Mouse (Mus musculus) liver (tissue): ENCODE data around the gene Bglap2.
A peak's percentile ranks its signal among the peaks of the same experiment; 100 is the strongest.
"Not testable (repeated sequence)": the region's sequence is repeated elsewhere in the genome, so short reads cannot be mapped to it uniquely, and the experiment has no call there.

Experiments used
- DNase-seq: peaks from one replicate; pipeline ENCODE4 v3.0.0-alpha.2; 2020; ENCODE audit warnings: mixed read lengths

Gene Bglap2

GRCm38 (mm10) chr3:88378599-88378998 lies at the start of gene Bglap2:
Bglap2 (minus strand) TSS chr3:88378699.
- DNase-seq = not testable (repeated sequence)

DNA sequence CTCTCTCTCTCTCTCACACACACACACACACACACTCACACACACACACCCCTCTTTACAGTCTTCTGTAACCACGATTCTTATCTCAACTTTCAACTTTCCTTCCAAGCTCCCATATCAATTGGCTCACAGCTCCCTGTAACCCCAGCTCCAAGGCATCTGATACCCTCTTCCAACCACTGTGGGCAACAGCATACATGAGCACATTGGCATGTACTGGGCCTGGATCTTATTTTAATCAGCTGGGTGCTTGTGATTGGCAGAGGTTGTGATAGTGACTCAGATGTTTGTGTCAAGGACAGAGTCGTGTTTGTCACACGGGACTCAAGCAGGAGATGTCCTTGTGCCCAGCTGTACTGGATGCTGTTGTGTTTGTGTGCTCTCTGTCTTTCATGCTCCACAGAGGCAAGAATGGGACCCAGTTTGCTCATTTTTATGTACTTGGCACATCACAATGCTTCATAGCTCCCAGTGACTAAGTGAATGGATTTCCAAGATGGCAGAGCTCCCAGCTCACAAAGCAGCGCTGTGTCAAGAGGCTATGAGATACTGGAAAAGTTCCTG lies 48.9 kb upstream of the Bglap2 start:
- DNase-seq = no peak

DNA sequence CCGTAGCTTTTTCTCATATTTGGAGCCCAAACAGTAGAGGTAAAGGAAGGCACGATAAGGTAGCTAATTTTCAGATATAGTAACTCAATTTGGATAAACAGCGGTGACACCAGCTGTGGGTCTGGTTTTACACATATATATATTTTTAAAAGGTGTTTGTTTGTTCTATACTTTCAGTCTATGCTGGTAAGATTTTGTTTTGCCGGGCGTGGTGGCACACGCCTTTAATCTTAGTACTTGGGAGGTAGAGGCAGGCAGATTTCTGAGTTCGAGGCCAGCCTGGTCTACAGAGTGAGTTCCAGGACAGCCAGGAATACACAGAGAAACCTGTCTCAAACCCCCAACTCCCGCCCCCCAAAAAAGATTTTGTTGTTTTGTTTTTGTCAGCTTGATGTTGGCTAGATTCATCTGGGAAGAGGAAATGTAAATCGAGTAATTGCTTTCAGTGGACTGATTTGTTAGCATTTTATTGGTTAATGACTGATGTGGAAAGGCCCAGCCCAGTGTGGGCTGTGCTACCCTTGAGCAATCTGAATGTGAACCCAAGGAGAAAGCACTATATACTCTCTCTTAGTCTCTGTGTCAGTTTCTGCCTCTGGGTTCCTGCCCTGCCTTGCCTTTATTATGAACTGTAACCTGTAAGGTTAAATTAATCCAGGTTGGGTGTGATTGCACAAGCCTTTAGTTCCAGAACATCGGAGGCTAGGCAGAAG lies 47.4 kb upstream of the Bglap2 start:
- DNase-seq = no peak

DNA sequence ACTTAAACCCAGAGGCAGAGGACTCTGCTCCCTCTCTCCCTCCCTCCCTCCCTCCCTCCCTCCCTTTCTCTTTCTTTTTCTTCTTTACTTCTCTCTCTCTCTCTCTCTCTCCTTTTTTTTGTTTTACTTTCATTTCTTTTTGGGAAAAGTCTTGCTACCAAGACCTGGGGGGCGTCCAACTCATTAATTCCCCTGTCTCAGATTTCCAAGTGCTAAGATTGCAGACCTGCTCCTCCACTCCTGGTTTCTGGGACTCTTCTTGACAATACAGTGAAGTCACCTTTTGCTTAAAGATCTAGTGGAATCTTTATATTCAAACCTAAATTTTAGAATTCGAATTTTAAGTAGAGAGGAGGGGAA lies 46.8 kb upstream of the Bglap2 start:
- DNase-seq = no peak

- peak; percentile 92 for DNase-seq
Measured at GRCm38 (mm10) chr3:88424605-88425329, 46.3 kb upstream of the Bglap2 start, which contains the start of gene Slc25a44. Slc25a44 (minus strand) TSS chr3:88425139.

DNA sequence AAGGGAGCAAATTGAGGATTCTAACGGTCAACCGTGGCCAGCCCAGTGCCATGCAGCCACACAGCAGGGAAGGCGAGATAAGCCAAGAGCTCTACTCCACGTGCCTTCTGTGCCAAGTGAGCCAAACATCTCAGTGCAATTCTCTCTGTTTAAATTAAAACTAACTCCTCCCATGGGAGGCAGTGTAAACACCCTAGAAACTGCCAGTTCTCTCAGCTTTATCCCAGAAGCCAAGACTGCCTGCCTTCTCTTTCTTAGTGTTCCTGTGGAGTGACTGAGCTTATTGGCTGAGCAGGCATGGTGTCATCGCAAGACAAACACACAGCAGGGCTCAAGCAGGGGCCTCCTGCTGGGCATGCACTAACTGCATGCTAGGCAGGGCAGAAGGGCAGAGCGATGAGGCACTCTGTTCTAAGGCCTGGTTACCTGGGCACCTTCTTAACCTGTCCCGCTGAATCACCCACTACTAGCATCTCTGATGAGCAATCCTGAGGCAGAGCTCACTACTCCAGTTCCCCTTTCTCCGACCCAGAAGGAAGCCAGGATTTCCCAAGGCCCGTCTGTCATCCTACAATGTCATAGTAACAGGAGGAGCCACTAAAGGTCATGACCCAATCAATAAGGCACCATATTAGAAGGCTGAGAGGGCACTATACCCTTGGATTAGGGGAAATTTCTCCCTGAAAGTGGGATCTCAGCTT lies 43.7 kb upstream of the Bglap2 start:
- no peak for DNase-seq

GRCm38 (mm10) chr3:88420771-88421170 lies 42.3 kb upstream of the Bglap2 start:
- DNase-seq = no peak

DNA sequence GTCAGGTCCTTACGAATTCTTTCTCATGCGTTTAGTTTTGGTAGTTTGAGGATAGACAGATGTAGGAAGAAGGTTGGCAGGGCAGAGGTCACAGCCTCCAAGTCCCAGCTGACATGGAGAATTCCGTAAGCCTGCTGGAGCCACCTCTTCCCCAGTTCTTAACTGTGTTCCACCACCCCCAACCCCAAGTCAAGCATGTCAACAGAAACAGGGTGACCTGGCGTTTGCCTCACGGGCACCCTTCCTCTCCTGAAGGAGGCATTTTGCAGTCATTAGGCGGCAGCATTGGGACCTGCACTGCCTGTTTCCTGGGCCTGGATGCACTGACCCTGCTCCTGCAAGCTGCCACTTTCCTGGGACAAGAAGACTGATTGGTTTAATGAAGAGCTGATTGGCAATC lies 39.5 kb upstream of the Bglap2 start:
- DNase-seq = no peak

GRCm38 (mm10) chr3:88415668-88416067 lies 37.2 kb upstream of the Bglap2 start:
- no peak for DNase-seq

DNA sequence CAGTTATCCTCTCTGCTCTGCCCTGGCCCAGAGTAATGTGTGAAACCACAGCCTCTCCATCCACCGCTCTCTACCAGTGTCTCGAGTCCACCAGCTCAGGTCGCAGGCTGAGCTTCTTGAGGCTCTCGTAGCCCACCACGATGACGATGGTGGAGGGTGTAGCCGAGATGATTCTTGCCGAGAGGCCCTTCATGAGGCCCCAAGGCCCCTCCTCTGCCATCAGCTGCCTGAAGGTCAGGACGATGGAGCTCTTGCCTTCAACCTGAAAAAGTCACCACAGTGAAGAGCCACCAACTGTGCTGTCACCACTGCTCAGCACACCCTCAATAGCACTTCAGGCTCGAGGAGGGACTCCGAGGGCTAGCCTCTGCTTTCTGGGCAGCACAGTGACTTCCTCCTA lies 34.1 kb upstream of the Bglap2 start:
- no peak for DNase-seq

GRCm38 (mm10) chr3:88411681-88412080 lies 33.2 kb upstream of the Bglap2 start:
- peak; percentile 77 for DNase-seq

- peak; percentile 23 for DNase-seq
Measured at GRCm38 (mm10) chr3:88410645-88411031, 32.1 kb upstream of the Bglap2 start.

- DNase-seq = peak; percentile 95
Measured at GRCm38 (mm10) chr3:88409741-88410644, 31.5 kb upstream of the Bglap2 start, which contains the start of gene Pmf1. Pmf1 (minus strand) TSS chr3:88410331.

GRCm38 (mm10) chr3:88408953-88409352 lies 30.5 kb upstream of the Bglap2 start:
- DNase-seq = no peak

DNA sequence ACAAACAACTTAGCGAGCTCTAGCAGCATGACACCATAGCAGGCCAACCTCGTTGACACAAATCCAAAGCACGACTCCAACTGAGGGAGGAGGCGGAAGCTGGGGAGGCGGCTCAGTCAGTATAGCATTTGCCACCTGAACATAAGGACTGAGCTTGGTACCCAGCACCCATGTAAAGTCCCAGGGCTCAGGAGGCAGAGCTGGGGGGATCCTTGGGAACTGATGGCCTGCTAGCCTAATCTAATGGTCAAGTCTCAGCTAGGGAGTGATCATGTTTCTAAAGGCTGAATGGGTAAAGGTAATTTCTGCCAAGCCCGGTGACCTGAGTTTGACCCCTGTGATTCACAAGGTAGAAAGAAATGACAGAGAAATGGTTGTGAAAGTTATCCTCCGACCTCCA lies 29.0 kb upstream of the Bglap2 start:
- no peak for DNase-seq

- DNase-seq = peak; percentile 72
Measured at GRCm38 (mm10) chr3:88407090-88407489, 28.6 kb upstream of the Bglap2 start.

GRCm38 (mm10) chr3:88403522-88404230 lies 25.2 kb upstream of the Bglap2 start:
- DNase-seq = no peak

- DNase-seq = no peak
Measured at GRCm38 (mm10) chr3:88398666-88399065, 20.2 kb upstream of the Bglap2 start.

- DNase-seq = no peak
Measured at GRCm38 (mm10) chr3:88395742-88396141, 17.2 kb upstream of the Bglap2 start.

DNA sequence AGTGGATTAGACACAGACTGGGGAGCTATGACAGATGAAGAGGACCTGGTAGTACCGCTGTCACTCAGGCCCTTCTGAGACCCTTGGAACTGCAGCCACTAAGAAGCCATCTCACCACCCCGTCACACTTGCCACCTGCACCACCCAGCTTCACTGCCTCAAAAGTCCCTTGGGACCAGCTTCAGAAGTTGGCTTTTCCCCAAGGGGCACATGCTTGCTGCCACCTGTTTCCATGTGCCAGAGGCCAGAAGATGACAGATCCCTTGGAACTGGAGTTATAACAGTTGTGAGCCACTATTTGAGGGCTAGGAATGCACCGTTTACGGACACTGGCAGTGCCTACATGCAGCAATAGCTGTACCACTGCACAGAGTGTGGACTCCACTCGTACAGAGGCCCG lies 16.8 kb upstream of the Bglap2 start:
- DNase-seq = no peak

- no peak for DNase-seq
Measured at GRCm38 (mm10) chr3:88393776-88394375, 15.4 kb upstream of the Bglap2 start.
